Mouse (Mus musculus) intestine, embryonic 16.5 days (tissue): Measurements from ENCODE around the gene Thrb. TPM values are rescaled to one million over a fixed set of nuclear protein-coding genes. Genes with fewer than 3 reads are reported as not detected.
"Not testable (repeated sequence)": the region's sequence is repeated elsewhere in the genome, so short reads cannot be mapped to it uniquely, and the experiment has no call there.

Source experiments
- ATAC-seq: fragments of 200-750 bp; cut with Nextera tagmentation; 2 replicates; pipeline ENCODE4 v1.8.0; 2017; ENCODE audit warnings: moderate TSS enrichment, moderate library complexity
- H3K27ac ChIP-seq: fragments of 300-500 bp; sonication (generic); 2 replicates; pipeline ENCODE4 v1.5.1; 2014; ENCODE audit warnings: mild to moderate bottlenecking, low read length
- H3K27me3 ChIP-seq: fragments of 300-500 bp; sonication (generic); replicated peaks from 2 replicates; pipeline ENCODE4 v1.6.1; 2014; ENCODE audit warnings: low read length, control low read depth, mixed read lengths; ENCODE audit not compliant: control insufficient read depth, insufficient read depth
- H3K36me3 ChIP-seq: fragments of 300-500 bp; sonication (generic); 2 replicates; pipeline ENCODE4 v1.6.1; 2014; ENCODE audit warnings: low read length, control low read depth; ENCODE audit not compliant: control insufficient read depth, insufficient read depth
- H3K4me1 ChIP-seq: fragments of 300-500 bp; sonication (generic); 2 replicates; pipeline ENCODE4 v1.6.1; 2014; ENCODE audit warnings: low read length, control low read depth, mixed read lengths; ENCODE audit not compliant: control insufficient read depth, insufficient read depth
- H3K4me2 ChIP-seq: fragments of 300-500 bp; sonication (generic); 2 replicates; pipeline ENCODE4 v1.6.1; 2014; ENCODE audit warnings: low read depth, low read length, control low read depth
- H3K4me3 ChIP-seq: fragments of 300-500 bp; sonication (generic); 2 replicates; pipeline ENCODE4 v1.5.1; 2014; ENCODE audit warnings: mild to moderate bottlenecking, low read length
- H3K9ac ChIP-seq: fragments of 300-500 bp; sonication (generic); 2 replicates; pipeline ENCODE4 v1.6.1; 2014; ENCODE audit warnings: low read depth, low read length
- H3K9me3 ChIP-seq: fragments of 300-500 bp; sonication (generic); 2 replicates; pipeline ENCODE4 v1.6.1; 2016; ENCODE audit warnings: low read length, control low read depth; ENCODE audit not compliant: control insufficient read depth
- WGBS: fragments of 180-500 bp; shearing (Covaris S2); extraction: QIAGEN DNeasy Blood & Tissue Kit; methylation state at CpG from one replicate; pipeline ENCODE4 v1.1.7; 2014; 5-methylcytosine and 5-hydroxymethylcytosine counted together
- polyA plus RNA-seq: library from polyadenylated mRNA; unstranded; fragments of >200 nt; fragmentation: Nextera tagmentation; extraction: Ambion mirVana; gene quantifications from 2 replicates; pipeline ENCODE4 v1.2.1, GENCODE M21; 2015

Gene Thrb
- polyA plus RNA-seq, 1 experiment from 2014 or later = 6.0 TPM

- ATAC-seq = peak; percentile 97
- WGBS = 59% methylated on average over 8 of the region's 8 CpGs
- Histone ChIP-seq H3K36me3 (no peaks in the 10 kb centered on the region), H3K4me2 (no peak overlapping the region), H3K27me3 (no peaks in the 10 kb centered on the region), H3K4me1 (no peaks in the 10 kb centered on the region), H3K9me3 (no peaks in the 10 kb centered on the region), H3K4me3 (no peak overlapping the region), H3K27ac (peak overlapping the region; percentile 44), H3K9ac (no peak overlapping the region)
Measured at GRCm38 (mm10) chr14:17922807-17923704, 263.0 kb downstream of the Thrb start.

- H3K27ac ChIP-seq = no peak overlapping the region
- ATAC-seq = no peak
- no peaks in the 10 kb centered on the region for H3K4me1 ChIP-seq
- 42% methylated on average over 1 of the region's 1 CpGs for WGBS
- no peaks in the 10 kb centered on the region for H3K27me3 ChIP-seq
- no peak overlapping the region for H3K4me3 ChIP-seq
- no peaks in the 10 kb centered on the region for H3K36me3 ChIP-seq
- no peak overlapping the region for H3K9ac ChIP-seq
- no peaks in the 10 kb centered on the region for H3K9me3 ChIP-seq
- no peak overlapping the region for H3K4me2 ChIP-seq
Measured at GRCm38 (mm10) chr14:17927469-17927868, 267.4 kb downstream of the Thrb start.

- H3K4me1 ChIP-seq = no peaks in the 10 kb centered on the region
- H3K9me3 ChIP-seq = no peaks in the 10 kb centered on the region
- H3K4me3 ChIP-seq = no peak overlapping the region
- H3K27ac ChIP-seq = no peak overlapping the region
- no peak overlapping the region for H3K4me2 ChIP-seq
- 71% methylated on average over 5 of the region's 5 CpGs for WGBS
- H3K9ac ChIP-seq = no peak overlapping the region
- no peaks in the 10 kb centered on the region for H3K27me3 ChIP-seq
- no peaks in the 10 kb centered on the region for H3K36me3 ChIP-seq
- no peak for ATAC-seq
Measured at GRCm38 (mm10) chr14:17929585-17929984, 269.5 kb downstream of the Thrb start.

GRCm38 (mm10) chr14:17933475-17933874 lies 273.4 kb downstream of the Thrb start:
- no peaks in the 10 kb centered on the region for H3K27me3 ChIP-seq
- H3K4me3 ChIP-seq = no peak overlapping the region
- H3K4me1 ChIP-seq = no peaks in the 10 kb centered on the region
- 80% methylated on average over 2 of the region's 2 CpGs for WGBS
- no peak for ATAC-seq
- no peaks in the 10 kb centered on the region for H3K9me3 ChIP-seq
- H3K36me3 ChIP-seq = no peaks in the 10 kb centered on the region
- H3K27ac ChIP-seq = no peak overlapping the region
- no peak overlapping the region for H3K4me2 ChIP-seq
- H3K9ac ChIP-seq = no peak overlapping the region

DNA sequence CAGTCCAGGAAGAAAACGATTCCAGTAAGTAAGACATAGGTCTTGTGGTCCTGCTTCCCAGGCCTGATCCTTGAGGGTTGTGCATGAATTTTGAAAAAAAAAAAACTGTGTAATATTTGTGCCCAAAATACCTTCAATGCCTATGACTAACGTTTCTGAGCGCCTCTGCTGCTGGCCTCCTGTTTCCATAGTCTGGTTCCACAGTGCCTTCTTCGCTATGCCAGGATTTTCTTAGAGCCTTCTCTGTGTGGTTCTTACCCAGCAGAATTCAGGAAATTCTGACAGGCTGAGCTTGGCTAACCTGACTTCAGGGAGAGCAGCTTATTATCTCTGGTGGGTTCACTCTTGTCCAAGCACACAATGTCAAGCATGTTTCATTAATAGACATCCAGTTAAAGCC lies 274.7 kb downstream of the Thrb start:
- ATAC-seq, H3K4me1 ChIP-seq, H3K36me3 ChIP-seq, H3K27ac ChIP-seq, H3K9ac ChIP-seq, H3K4me3 ChIP-seq, H3K9me3 ChIP-seq, H3K27me3 ChIP-seq, H3K4me2 ChIP-seq: not testable (repeated sequence)
- WGBS = 91% methylated on average over 4 of the region's 4 CpGs

DNA sequence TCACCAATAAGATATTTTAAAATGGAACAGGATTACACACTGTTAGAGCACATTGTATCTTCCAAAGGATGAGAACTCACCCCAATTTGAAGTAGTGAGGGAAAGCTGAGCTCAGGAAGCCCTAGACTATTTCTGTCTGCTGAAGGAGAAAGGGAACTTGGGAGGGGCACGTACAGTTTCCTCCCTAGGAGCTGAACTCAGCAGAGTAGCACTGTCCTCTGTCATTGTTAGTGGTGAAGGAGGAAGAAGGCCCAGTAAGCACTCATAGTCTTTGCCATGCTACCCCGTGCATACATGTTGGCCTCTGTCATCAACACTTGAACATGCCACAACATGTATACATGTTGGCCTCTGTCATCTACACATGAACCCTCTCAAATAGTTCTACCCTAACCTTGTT lies 294.0 kb downstream of the Thrb start:
- Histone ChIP-seq H3K9me3 (no peaks in the 10 kb centered on the region), H3K4me2 (no peak overlapping the region), H3K27me3 (no peaks in the 10 kb centered on the region), H3K27ac (no peak overlapping the region), H3K9ac (no peak overlapping the region), H3K36me3 (no peaks in the 10 kb centered on the region), H3K4me1 (no peaks in the 10 kb centered on the region), H3K4me3 (no peak overlapping the region)
- 64% methylated on average over 2 of the region's 2 CpGs for WGBS
- ATAC-seq = no peak

GRCm38 (mm10) chr14:17959901-17960300 lies 299.8 kb downstream of the Thrb start:
- Histone ChIP-seq H3K9ac (no peak overlapping the region), H3K36me3 (no peaks in the 10 kb centered on the region), H3K27ac (no peak overlapping the region), H3K4me1 (no peaks in the 10 kb centered on the region), H3K27me3 (no peaks in the 10 kb centered on the region), H3K4me3 (no peak overlapping the region), H3K9me3 (no peaks in the 10 kb centered on the region), H3K4me2 (no peak overlapping the region)
- 41% methylated on average over 2 of the region's 2 CpGs for WGBS
- ATAC-seq = no peak

GRCm38 (mm10) chr14:17967117-17967726 lies 307.2 kb downstream of the Thrb start:
- peak; percentile 62; the same call in 1 of the 2 replicates for ATAC-seq
- no peaks in the 10 kb centered on the region for H3K36me3 ChIP-seq

GRCm38 (mm10) chr14:17972132-17972531 lies 312.1 kb downstream of the Thrb start:
- Histone ChIP-seq H3K36me3 (no peaks in the 10 kb centered on the region), H3K4me1 (no peaks in the 10 kb centered on the region), H3K27me3 (no peaks in the 10 kb centered on the region), H3K9ac (no peak overlapping the region), H3K27ac (no peak overlapping the region), H3K9me3 (no peaks in the 10 kb centered on the region), H3K4me2 (no peak overlapping the region), H3K4me3 (no peak overlapping the region)
- ATAC-seq = no peak
- 81% methylated on average over 4 of the region's 4 CpGs for WGBS

More at GRCm38 (mm10) chr14:17967117-17967726, 307.2 kb downstream of the Thrb start:
- Histone ChIP-seq H3K4me3 (no peak overlapping the region), H3K27ac (no peak overlapping the region), H3K27me3 (no peaks in the 10 kb centered on the region), H3K4me1 (no peaks in the 10 kb centered on the region), H3K9ac (no peak overlapping the region), H3K4me2 (no peak overlapping the region), H3K9me3 (no peaks in the 10 kb centered on the region)
- WGBS = 38% methylated on average over 5 of the region's 5 CpGs
